Mouse (Mus musculus): ENCODE data around the gene Zfhx3. TPM values are rescaled to one million over a fixed set of nuclear protein-coding genes. Genes with fewer than 3 reads are reported as not detected.
"Not testable (repeated sequence)": the region's sequence is repeated elsewhere in the genome, so short reads cannot be mapped to it uniquely, and the experiment has no call there.

The Zfhx3 gene
- polyA plus RNA-seq (2015; fragmentation: Nextera tagmentation; extraction: Ambion mirVana) = 44.7 and 57.0 TPM in 2 replicates

GRCm38 (mm10) chr8:107941922-107942694, at the start of gene Zfhx3:
TSS of gene Zfhx3 (plus strand) at chr8:107942644.
- H3K36me3 ChIP-seq (ENCODE audit: control insufficient read depth, insufficient read depth, low read length) = no peaks in the 10 kb centered on the region
- H3K4me3 ChIP-seq (ENCODE audit: low read depth, low read length) = peak within 1 kb of the TSS; percentile 40
- H3K9me3 ChIP-seq (replicated peaks; ENCODE audit: control insufficient read depth, low read length, poor library complexity, severe bottlenecking) = no peaks in the 10 kb centered on the region
- H3K27me3 ChIP-seq (ENCODE audit: control insufficient read depth, insufficient read depth, low read depth, low read length) = no peaks in the 10 kb centered on the region
- peaks cover 45% of the 10 kb centered on the region for H3K4me1 ChIP-seq (ENCODE audit: control insufficient read depth, insufficient read depth, low read length)
- peak within 1 kb of the TSS; percentile 95 for H3K27ac ChIP-seq (ENCODE audit: low read length)
- H3K9ac ChIP-seq (ENCODE audit: low read depth, low read length) = peak within 1 kb of the TSS; percentile 65
- WGBS = 6% methylated on average over 11 of the region's 11 CpGs
- H3K4me2 ChIP-seq (ENCODE audit: low read length) = peak within 1 kb of the TSS; percentile 68
- peak; percentile 38; the same call in 1 of the 2 replicates for ATAC-seq

- Histone ChIP-seq H3K4me2 (ENCODE audit: low read length) (no peak overlapping the region), H3K27me3 (ENCODE audit: control insufficient read depth, insufficient read depth, low read depth, low read length) (no peaks in the 10 kb centered on the region), H3K4me3 (ENCODE audit: low read depth, low read length) (no peak overlapping the region), H3K27ac (ENCODE audit: low read length) (peak overlapping the region; percentile 56; the same call in 1 of the 2 replicates), H3K36me3 (ENCODE audit: control insufficient read depth, insufficient read depth, low read length) (no peaks in the 10 kb centered on the region), H3K9ac (ENCODE audit: low read depth, low read length) (no peak overlapping the region), H3K4me1 (ENCODE audit: control insufficient read depth, insufficient read depth, low read length) (peaks cover 6% of the 10 kb centered on the region), H3K9me3 (replicated peaks; ENCODE audit: control insufficient read depth, low read length, poor library complexity, severe bottlenecking) (no peaks in the 10 kb centered on the region)
- 79% methylated on average over 12 of the region's 12 CpGs for WGBS
- no peak for ATAC-seq
These were observed 23.5 kb upstream of the Zfhx3 start for GRCm38 (mm10) chr8:107918984-107919383.

GRCm38 (mm10) chr8:107926149-107926548, 16.3 kb upstream of the Zfhx3 start:
- no peaks in the 10 kb centered on the region for H3K27me3 ChIP-seq (ENCODE audit: control insufficient read depth, insufficient read depth, low read depth, low read length)
- H3K9ac ChIP-seq (ENCODE audit: low read depth, low read length) = no peak overlapping the region
- ATAC-seq = no peak
- WGBS = 86% methylated on average over 15 of the region's 15 CpGs
- no peak overlapping the region for H3K4me2 ChIP-seq (ENCODE audit: low read length)
- H3K9me3 ChIP-seq (replicated peaks; ENCODE audit: control insufficient read depth, low read length, poor library complexity, severe bottlenecking) = no peaks in the 10 kb centered on the region
- no peak overlapping the region for H3K27ac ChIP-seq (ENCODE audit: low read length)
- no peak overlapping the region for H3K4me3 ChIP-seq (ENCODE audit: low read depth, low read length)
- no peaks in the 10 kb centered on the region for H3K36me3 ChIP-seq (ENCODE audit: control insufficient read depth, insufficient read depth, low read length)
- no peaks in the 10 kb centered on the region for H3K4me1 ChIP-seq (ENCODE audit: control insufficient read depth, insufficient read depth, low read length)

GRCm38 (mm10) chr8:107936725-107937124, 5.7 kb upstream of the Zfhx3 start:
- no peak overlapping the region for H3K9ac ChIP-seq (ENCODE audit: low read depth, low read length)
- H3K27me3 ChIP-seq (ENCODE audit: control insufficient read depth, insufficient read depth, low read depth, low read length) = no peaks in the 10 kb centered on the region
- H3K4me1 ChIP-seq (ENCODE audit: control insufficient read depth, insufficient read depth, low read length) = peaks cover 23% of the 10 kb centered on the region
- H3K4me3 ChIP-seq (ENCODE audit: low read depth, low read length) = no peak overlapping the region
- no peaks in the 10 kb centered on the region for H3K9me3 ChIP-seq (replicated peaks; ENCODE audit: control insufficient read depth, low read length, poor library complexity, severe bottlenecking)
- H3K36me3 ChIP-seq (ENCODE audit: control insufficient read depth, insufficient read depth, low read length) = no peaks in the 10 kb centered on the region
- no peak overlapping the region for H3K27ac ChIP-seq (ENCODE audit: low read length)
- H3K4me2 ChIP-seq (ENCODE audit: low read length) = no peak overlapping the region
- ATAC-seq = no peak
- 97% methylated on average over 4 of the region's 4 CpGs for WGBS

- H3K27ac ChIP-seq (ENCODE audit: low read length); H3K4me3 ChIP-seq (ENCODE audit: low read depth, low read length); H3K36me3 ChIP-seq (ENCODE audit: control insufficient read depth, insufficient read depth, low read length); H3K9me3 ChIP-seq (replicated peaks; ENCODE audit: control insufficient read depth, low read length, poor library complexity, severe bottlenecking); ATAC-seq; H3K4me2 ChIP-seq (ENCODE audit: low read length); H3K9ac ChIP-seq (ENCODE audit: low read depth, low read length); H3K27me3 ChIP-seq (ENCODE audit: control insufficient read depth, insufficient read depth, low read depth, low read length): not testable (repeated sequence)
- peaks cover 33% of the 10 kb centered on the region for H3K4me1 ChIP-seq (ENCODE audit: control insufficient read depth, insufficient read depth, low read length)
- 91% methylated on average over 5 of the region's 5 CpGs for WGBS
These were observed 4.2 kb upstream of the Zfhx3 start for GRCm38 (mm10) chr8:107938231-107938630.

GRCm38 (mm10) chr8:107940181-107940580, 2.3 kb upstream of the Zfhx3 start:
- Histone ChIP-seq H3K36me3 (ENCODE audit: control insufficient read depth, insufficient read depth, low read length) (no peaks in the 10 kb centered on the region), H3K9ac (ENCODE audit: low read depth, low read length) (peak overlapping the region; percentile 22; the same call in 1 of the 2 replicates), H3K27ac (ENCODE audit: low read length) (peak overlapping the region; percentile 77), H3K27me3 (ENCODE audit: control insufficient read depth, insufficient read depth, low read depth, low read length) (no peaks in the 10 kb centered on the region), H3K4me1 (ENCODE audit: control insufficient read depth, insufficient read depth, low read length) (peaks cover 36% of the 10 kb centered on the region), H3K4me2 (ENCODE audit: low read length) (0 out of 2 replicates have a peak overlapping the region, but pooled peaks have one; percentile 13), H3K9me3 (replicated peaks; ENCODE audit: control insufficient read depth, low read length, poor library complexity, severe bottlenecking) (no peaks in the 10 kb centered on the region), H3K4me3 (ENCODE audit: low read depth, low read length) (no peak overlapping the region)
- WGBS = 24% methylated on average over 8 of the region's 8 CpGs
- no peak for ATAC-seq

GRCm38 (mm10) chr8:107942752-107943510, 487 bp downstream of the Zfhx3 start:
- Histone ChIP-seq H3K4me3 (ENCODE audit: low read depth, low read length) (peak overlapping the region; percentile 40), H3K9me3 (replicated peaks; ENCODE audit: control insufficient read depth, low read length, poor library complexity, severe bottlenecking) (no peaks in the 10 kb centered on the region), H3K4me2 (ENCODE audit: low read length) (peak overlapping the region; percentile 68), H3K27ac (ENCODE audit: low read length) (peak overlapping the region; percentile 95), H3K4me1 (ENCODE audit: control insufficient read depth, insufficient read depth, low read length) (peaks cover 46% of the 10 kb centered on the region), H3K9ac (ENCODE audit: low read depth, low read length) (peak overlapping the region; percentile 65), H3K27me3 (ENCODE audit: control insufficient read depth, insufficient read depth, low read depth, low read length) (no peaks in the 10 kb centered on the region), H3K36me3 (ENCODE audit: control insufficient read depth, insufficient read depth, low read length) (no peaks in the 10 kb centered on the region)
- under 1% methylated on average over 17 of the region's 17 CpGs for WGBS
- ATAC-seq = peak; percentile 75

- Histone ChIP-seq H3K4me2 (ENCODE audit: low read length) (peak overlapping the region; percentile 68), H3K4me3 (ENCODE audit: low read depth, low read length) (peak overlapping the region; percentile 40), H3K4me1 (ENCODE audit: control insufficient read depth, insufficient read depth, low read length) (peaks cover 46% of the 10 kb centered on the region), H3K27ac (ENCODE audit: low read length) (peak overlapping the region; percentile 95), H3K36me3 (ENCODE audit: control insufficient read depth, insufficient read depth, low read length) (no peaks in the 10 kb centered on the region), H3K27me3 (ENCODE audit: control insufficient read depth, insufficient read depth, low read depth, low read length) (no peaks in the 10 kb centered on the region), H3K9ac (ENCODE audit: low read depth, low read length) (peak overlapping the region; percentile 65), H3K9me3 (replicated peaks; ENCODE audit: control insufficient read depth, low read length, poor library complexity, severe bottlenecking) (no peaks in the 10 kb centered on the region)
- no peak for ATAC-seq
- 2% methylated on average over 9 of the region's 10 CpGs for WGBS
These were observed 1.3 kb downstream of the Zfhx3 start for GRCm38 (mm10) chr8:107943550-107944348.

Data from midbrain, embryonic 16.5 days (tissue).